Mouse (Mus musculus) heart, embryonic 13.5 days (tissue): Measurements from ENCODE around the gene Fam214b. TPM values are rescaled to one million over a fixed set of nuclear protein-coding genes. Genes with fewer than 3 reads are reported as not detected.
"Not testable (repeated sequence)": the region's sequence is repeated elsewhere in the genome, so short reads cannot be mapped to it uniquely, and the experiment has no call there.

Source experiments
- ATAC-seq: fragments of 200-750 bp; cut with Nextera tagmentation; 2 replicates; pipeline ENCODE4 v1.8.0; 2017; ENCODE audit warnings: moderate TSS enrichment; ENCODE audit not compliant: insufficient number of reproducible peaks, low FRiP score, low TSS enrichment; ENCODE audit errors: extremely low read depth
- H3K27ac ChIP-seq: fragments of 300-500 bp; sonication (generic); replicated peaks from 2 replicates; pipeline ENCODE4 v1.5.1; 2015; ENCODE audit warnings: moderate library complexity, mild to moderate bottlenecking, inconsistent platforms
- H3K27me3 ChIP-seq: fragments of 300-500 bp; sonication (generic); replicated peaks from 2 replicates; pipeline ENCODE4 v1.6.1; 2015; ENCODE audit warnings: mild to moderate bottlenecking, inconsistent platforms
- H3K36me3 ChIP-seq: fragments of 300-500 bp; sonication (generic); 2 replicates; pipeline ENCODE4 v1.6.1; 2015; ENCODE audit warnings: mild to moderate bottlenecking, inconsistent platforms
- H3K4me1 ChIP-seq: fragments of 300-500 bp; sonication (generic); 2 replicates; pipeline ENCODE4 v1.6.1; 2015; ENCODE audit warnings: inconsistent platforms
- H3K4me2 ChIP-seq: fragments of 300-500 bp; sonication (generic); 2 replicates; pipeline ENCODE4 v1.6.1; 2015; ENCODE audit warnings: inconsistent platforms, mild to moderate bottlenecking, moderate library complexity
- H3K4me3 ChIP-seq: fragments of 300-500 bp; sonication (generic); 2 replicates; pipeline ENCODE4 v1.5.1; 2015; ENCODE audit warnings: moderate library complexity, mild to moderate bottlenecking, inconsistent platforms
- H3K9ac ChIP-seq: fragments of 300-500 bp; sonication (generic); 2 replicates; pipeline ENCODE4 v1.6.1; 2015; ENCODE audit warnings: inconsistent platforms, mild to moderate bottlenecking, moderate library complexity
- H3K9me3 ChIP-seq: fragments of 300-500 bp; sonication (generic); 2 replicates; pipeline ENCODE4 v1.6.1; 2016; ENCODE audit warnings: inconsistent platforms
- WGBS: fragments of 180-500 bp; shearing (Covaris S2); methylation state at CpG from one replicate; pipeline ENCODE4 v1.1.7; 2015; ENCODE audit warnings: mixed read lengths; 5-methylcytosine and 5-hydroxymethylcytosine counted together
- polyA plus RNA-seq: library from polyadenylated mRNA; unstranded; fragments of >200 nt; fragmentation: Nextera tagmentation; extraction: Ambion mirVana; gene quantifications from 2 replicates; pipeline ENCODE4 v1.2.1, GENCODE M21; 2015

Fam214b gene
- polyA plus RNA-seq, 1 experiment from 2014 or later = 14.8 TPM

DNA sequence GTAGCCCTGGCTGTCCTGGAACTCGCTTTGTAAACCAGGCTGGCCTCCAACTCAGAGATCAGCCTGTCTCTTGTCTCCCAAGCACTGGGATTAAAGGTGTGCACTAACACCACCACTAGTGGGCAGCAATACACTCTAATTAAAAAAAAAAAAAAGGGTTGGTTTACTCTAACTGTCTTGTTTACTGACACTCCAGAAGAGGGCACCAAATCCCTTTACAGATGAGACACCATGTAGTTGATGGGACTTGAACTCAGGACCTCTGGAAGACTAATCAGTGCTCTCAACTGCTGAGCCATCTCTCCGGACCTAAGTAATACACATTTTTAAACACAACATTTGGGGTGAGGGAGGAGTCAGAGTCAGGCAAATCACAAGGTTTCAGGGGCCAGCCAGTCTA is 40.3 kb downstream of the Fam214b start:
- no peak overlapping the region for H3K27ac ChIP-seq
- no peaks in the 10 kb centered on the region for H3K27me3 ChIP-seq
- peaks cover 18% of the 10 kb centered on the region; the same call in 1 of the 2 replicates for H3K36me3 ChIP-seq
- no peak for ATAC-seq
- H3K9me3 ChIP-seq = no peaks in the 10 kb centered on the region
- H3K4me1 ChIP-seq = peaks cover 12% of the 10 kb centered on the region
- no peak overlapping the region for H3K4me2 ChIP-seq
- no peak overlapping the region for H3K4me3 ChIP-seq
- H3K9ac ChIP-seq = no peak overlapping the region
- WGBS = 64% methylated on average over 2 of the region's 2 CpGs

- WGBS = 85% methylated on average over 3 of the region's 3 CpGs
- Histone ChIP-seq H3K4me1 (peaks cover 10% of the 10 kb centered on the region), H3K4me2 (no peak overlapping the region), H3K9ac (no peak overlapping the region), H3K9me3 (no peaks in the 10 kb centered on the region), H3K27ac (no peak overlapping the region), H3K27me3 (no peaks in the 10 kb centered on the region), H3K36me3 (peaks cover 18% of the 10 kb centered on the region; the same call in 1 of the 2 replicates), H3K4me3 (no peak overlapping the region)
- ATAC-seq = no peak
Measured at GRCm38 (mm10) chr4:43004951-43005350, 41.1 kb downstream of the Fam214b start.

GRCm38 (mm10) chr4:43002756-43003439 is 43.1 kb downstream of the Fam214b start:
- Histone ChIP-seq H3K4me2 (no peak overlapping the region), H3K36me3 (peaks cover 20% of the 10 kb centered on the region; the same call in 1 of the 2 replicates), H3K4me1 (peaks cover 11% of the 10 kb centered on the region), H3K9ac (no peak overlapping the region), H3K9me3 (no peaks in the 10 kb centered on the region), H3K27me3 (no peaks in the 10 kb centered on the region), H3K27ac (no peak overlapping the region), H3K4me3 (no peak overlapping the region)
- no peak for ATAC-seq
- 75% methylated on average over 12 of the region's 12 CpGs for WGBS

- Histone ChIP-seq H3K9me3 (no peaks in the 10 kb centered on the region), H3K36me3 (peaks cover 24% of the 10 kb centered on the region), H3K4me1 (peaks cover 23% of the 10 kb centered on the region), H3K4me2 (no peak overlapping the region), H3K4me3 (no peak overlapping the region), H3K27ac (peak overlapping the region; percentile 82; the same call in 1 of the 2 replicates), H3K9ac (no peak overlapping the region), H3K27me3 (no peaks in the 10 kb centered on the region)
- ATAC-seq = no peak
- 80% methylated on average over 2 of the region's 2 CpGs for WGBS
Measured at GRCm38 (mm10) chr4:43001272-43001671, 44.7 kb downstream of the Fam214b start.

DNA sequence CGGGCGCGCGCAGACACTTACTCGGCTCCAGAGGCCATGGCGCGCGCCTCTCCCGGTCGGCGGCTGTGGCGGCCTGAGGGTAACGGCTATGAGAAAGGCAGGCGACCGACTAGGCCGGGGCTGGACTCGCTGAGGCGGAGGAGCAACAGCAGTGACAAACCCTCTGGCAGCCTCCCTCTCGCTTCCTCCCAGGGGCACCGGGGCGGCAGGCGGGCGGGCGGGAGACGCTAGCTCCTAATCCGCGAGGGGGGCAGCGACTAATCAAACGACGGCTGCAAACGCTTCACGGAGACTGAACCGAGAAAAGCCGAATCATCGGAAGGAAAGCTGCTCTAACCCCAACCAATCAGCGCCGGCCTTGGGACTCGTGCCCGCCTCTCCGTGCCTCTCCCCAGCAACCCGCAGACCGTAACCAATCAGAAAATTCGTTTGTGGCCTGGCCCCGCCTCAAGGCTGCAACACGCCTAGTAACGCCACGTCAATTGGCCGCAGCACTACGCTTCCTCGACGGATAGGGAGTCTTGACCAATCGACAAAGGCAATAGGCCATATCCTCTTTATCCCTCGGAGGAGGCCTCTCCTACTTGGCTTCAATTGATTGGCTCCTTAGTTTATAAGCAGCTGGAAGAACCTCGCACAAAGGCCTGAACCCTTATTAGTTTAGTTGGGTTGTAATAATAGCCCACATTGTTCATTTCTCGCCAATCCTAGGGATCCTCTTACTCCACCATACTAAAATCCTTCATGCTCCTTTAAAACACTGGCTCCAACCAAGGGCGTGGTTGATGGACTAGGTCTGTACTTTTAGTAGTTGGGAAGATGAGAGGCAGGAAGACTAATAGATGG is 45.7 kb downstream of the Fam214b start, which contains the start of gene Vcp:
TSS of gene Vcp (minus strand) at position 367 of the 846 bp plus-strand sequence.
- 2% methylated on average over 54 of the region's 56 CpGs for WGBS
- Histone ChIP-seq H3K27ac (peak within 1 kb of the TSS; percentile 100), H3K4me3 (peak within 1 kb of the TSS; percentile 97), H3K36me3 (peaks cover 32% of the 10 kb centered on the region), H3K4me2 (peak within 1 kb of the TSS; percentile 83), H3K4me1 (peaks cover 23% of the 10 kb centered on the region), H3K9ac (peak within 1 kb of the TSS; percentile 98)
- not testable (repeated sequence) for H3K27me3 ChIP-seq, H3K9me3 ChIP-seq
- peak; percentile 94 for ATAC-seq

DNA sequence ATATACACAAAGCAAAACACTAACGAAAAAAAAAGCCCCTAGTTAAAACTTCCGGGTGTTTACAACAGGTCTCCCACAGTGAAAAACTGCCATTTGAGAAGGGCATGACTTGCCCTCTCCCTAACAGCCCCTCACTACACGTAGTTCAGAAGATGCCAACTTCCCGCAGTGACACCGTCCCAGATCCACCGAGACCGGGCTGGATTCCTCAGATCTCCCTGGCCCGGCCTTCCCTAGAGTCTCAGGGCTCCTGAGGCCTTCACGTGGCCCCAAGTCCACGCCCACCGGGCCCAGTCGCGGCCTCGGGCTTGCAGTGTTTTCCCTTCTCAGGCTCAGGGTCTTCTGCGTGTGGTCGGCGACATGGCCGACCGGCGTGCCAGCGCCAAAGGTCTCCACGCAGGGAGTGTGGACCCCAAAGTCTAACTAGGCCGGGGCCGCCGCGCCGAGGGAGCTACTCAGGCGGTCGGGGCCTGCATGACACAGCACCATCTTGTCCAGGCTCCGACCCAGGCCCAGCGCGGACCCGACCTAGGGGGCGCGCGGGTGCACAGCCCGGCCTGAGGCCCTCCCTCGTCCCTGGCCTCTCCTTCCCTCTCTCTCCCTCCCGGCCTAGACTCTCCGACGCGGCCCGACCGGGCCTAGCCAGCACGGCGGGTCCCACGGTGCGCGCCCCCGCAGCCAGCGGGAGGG is 46.4 kb downstream of the Fam214b start:
- ATAC-seq = peak; percentile 80
- Histone ChIP-seq H3K4me3 (peak overlapping the region; percentile 97), H3K9ac (peak overlapping the region; percentile 98), H3K4me2 (peak overlapping the region; percentile 83), H3K9me3 (no peaks in the 10 kb centered on the region), H3K27ac (peak overlapping the region; percentile 100), H3K27me3 (no peaks in the 10 kb centered on the region), H3K4me1 (peaks cover 23% of the 10 kb centered on the region), H3K36me3 (peaks cover 40% of the 10 kb centered on the region)
- under 1% methylated on average over 51 of the region's 51 CpGs for WGBS

DNA sequence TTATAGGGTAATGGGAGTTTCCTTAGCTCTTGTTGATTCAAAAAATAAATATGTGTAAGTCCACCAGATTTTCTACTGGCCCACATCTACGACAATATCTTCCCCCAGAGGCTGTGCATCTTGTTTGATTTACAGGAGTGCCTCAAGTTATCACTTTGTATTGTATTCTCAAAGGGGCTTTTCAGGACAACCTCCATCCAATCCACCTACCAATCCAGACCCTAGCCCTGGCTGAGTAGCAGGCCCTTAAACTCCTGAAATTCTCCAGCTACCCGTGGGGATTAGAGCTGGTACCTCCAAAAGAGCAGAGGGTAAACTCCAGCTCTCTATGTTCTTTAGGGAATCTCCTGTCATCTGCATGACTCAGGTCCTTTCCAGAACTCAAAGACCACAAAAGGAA is 48.0 kb downstream of the Fam214b start:
- H3K4me1 ChIP-seq = peaks cover 23% of the 10 kb centered on the region
- ATAC-seq = no peak
- no peaks in the 10 kb centered on the region for H3K27me3 ChIP-seq
- 43% methylated on average over 2 of the region's 2 CpGs for WGBS
- peak overlapping the region; percentile 98 for H3K9ac ChIP-seq
- H3K4me3 ChIP-seq = peak overlapping the region; percentile 97
- H3K9me3 ChIP-seq = no peaks in the 10 kb centered on the region
- peaks cover 52% of the 10 kb centered on the region for H3K36me3 ChIP-seq
- peak overlapping the region; percentile 100 for H3K27ac ChIP-seq
- peak overlapping the region; percentile 83 for H3K4me2 ChIP-seq

DNA sequence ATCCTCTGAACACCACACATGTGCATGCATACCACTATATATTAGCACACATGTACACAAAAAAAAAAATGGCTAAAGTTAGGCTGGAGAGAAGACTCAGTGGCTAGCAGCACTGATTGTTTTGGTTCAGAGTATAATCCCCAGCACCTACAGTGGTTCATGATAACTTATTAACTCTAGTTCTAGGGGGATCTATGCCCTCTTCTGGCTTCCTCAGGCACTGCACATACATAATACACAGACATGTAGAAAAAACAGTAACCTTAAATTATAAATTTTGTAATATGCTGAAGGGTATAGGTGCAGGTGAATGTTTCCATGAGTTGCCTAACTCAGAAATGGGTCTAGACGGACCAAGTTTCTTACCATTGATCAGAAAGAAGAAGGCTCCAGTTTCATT is 57.7 kb downstream of the Fam214b start:
- 82% methylated on average over 1 of the region's 1 CpGs for WGBS
- Histone ChIP-seq H3K9me3 (no peaks in the 10 kb centered on the region), H3K4me3 (no peak overlapping the region), H3K27me3 (no peaks in the 10 kb centered on the region), H3K27ac (no peak overlapping the region), H3K36me3 (peaks cover 98% of the 10 kb centered on the region), H3K4me2 (no peak overlapping the region), H3K9ac (no peak overlapping the region), H3K4me1 (no peaks in the 10 kb centered on the region)
- no peak for ATAC-seq

Other genes starting within 250 kb of the Fam214b start
- 0.05 TPM in 1 of 2 replicates, not detected in the other for gene Fam205a1, start 192.3 kb downstream of the Fam214b start, polyA plus RNA-seq
- gene Gm12394, start 189.4 kb downstream of the Fam214b start, polyA plus RNA-seq = 0.06 and 0.13 TPM in 2 replicates
- gene Fam205c, start 172.0 kb downstream of the Fam214b start, polyA plus RNA-seq = 0.20 and 0.23 TPM in 2 replicates
- gene Phf24, start 129.6 kb downstream of the Fam214b start, polyA plus RNA-seq = 3.7 and 4.0 TPM in 2 replicates
- 12.2 and 14.3 TPM in 2 replicates for gene Dnajb5, start 96.4 kb downstream of the Fam214b start, polyA plus RNA-seq
- gene 1700022I11Rik, start 76.6 kb downstream of the Fam214b start, polyA plus RNA-seq = 0.51 and 0.57 TPM in 2 replicates
- gene Vcp, start 45.7 kb downstream of the Fam214b start, polyA plus RNA-seq = 459 and 479 TPM in 2 replicates
- gene Fancg, start 35.7 kb downstream of the Fam214b start, polyA plus RNA-seq = 10.8 and 11.0 TPM in 2 replicates
- 12.7 and 13.8 TPM in 2 replicates for gene Pigo, start 20.4 kb downstream of the Fam214b start, polyA plus RNA-seq
- gene Stoml2, start 14.5 kb downstream of the Fam214b start, polyA plus RNA-seq = 211 and 238 TPM in 2 replicates
- 9.7 and 10.2 TPM in 2 replicates for gene Unc13b, start 12.7 kb upstream of the Fam214b start, polyA plus RNA-seq
- 0.08 and 0.15 TPM in 2 replicates for gene Atp8b5, start 220.9 kb upstream of the Fam214b start, polyA plus RNA-seq